Mouse (Mus musculus): ENCODE measurements around the gene Kansl3. TPM values are rescaled to one million over a fixed set of nuclear protein-coding genes. Genes with fewer than 3 reads are reported as not detected.
A peak's percentile ranks its signal among the peaks of the same experiment; 100 is the strongest.

The Kansl3 gene
- polyA plus RNA-seq, 1 experiment from 2014 or later, result 10.9 TPM

- Histone ChIP-seq H3K27ac (no peak overlapping the region), H3K36me3 (no peaks in the 10 kb centered on the region), H3K4me3 (replicated peaks) (no peak overlapping the region), H3K27me3 (no peaks in the 10 kb centered on the region), H3K4me1 (replicated peaks) (no peaks in the 10 kb centered on the region), H3K9ac (no peak overlapping the region), H3K9me3 (replicated peaks) (no peaks in the 10 kb centered on the region), H3K4me2 (no peak overlapping the region)
- DNase-seq (no peak), ATAC-seq (ENCODE audit: low read depth) (no peak)
- WGBS (ENCODE audit: insufficient replicate concordance), result 77% methylated on average over 2 of the region's 2 CpGs
Observed at GRCm38 (mm10) chr1:36321164-36321563, 47.8 kb downstream of the Kansl3 start.

- Histone ChIP-seq H3K9ac (no peak overlapping the region), H3K4me1 (replicated peaks) (no peaks in the 10 kb centered on the region), H3K27me3 (peaks cover 4% of the 10 kb centered on the region; the same call in 1 of the 2 replicates), H3K4me2 (no peak overlapping the region), H3K9me3 (replicated peaks) (no peaks in the 10 kb centered on the region), H3K27ac (no peak overlapping the region), H3K4me3 (replicated peaks) (no peak overlapping the region), H3K36me3 (no peaks in the 10 kb centered on the region)
- WGBS (ENCODE audit: insufficient replicate concordance), result 71% methylated on average over 2 of the region's 2 CpGs
- ATAC-seq (ENCODE audit: low read depth), result no peak
- DNase-seq, result no peak
Observed at GRCm38 (mm10) chr1:36315776-36316100, 53.2 kb downstream of the Kansl3 start.

DNA sequence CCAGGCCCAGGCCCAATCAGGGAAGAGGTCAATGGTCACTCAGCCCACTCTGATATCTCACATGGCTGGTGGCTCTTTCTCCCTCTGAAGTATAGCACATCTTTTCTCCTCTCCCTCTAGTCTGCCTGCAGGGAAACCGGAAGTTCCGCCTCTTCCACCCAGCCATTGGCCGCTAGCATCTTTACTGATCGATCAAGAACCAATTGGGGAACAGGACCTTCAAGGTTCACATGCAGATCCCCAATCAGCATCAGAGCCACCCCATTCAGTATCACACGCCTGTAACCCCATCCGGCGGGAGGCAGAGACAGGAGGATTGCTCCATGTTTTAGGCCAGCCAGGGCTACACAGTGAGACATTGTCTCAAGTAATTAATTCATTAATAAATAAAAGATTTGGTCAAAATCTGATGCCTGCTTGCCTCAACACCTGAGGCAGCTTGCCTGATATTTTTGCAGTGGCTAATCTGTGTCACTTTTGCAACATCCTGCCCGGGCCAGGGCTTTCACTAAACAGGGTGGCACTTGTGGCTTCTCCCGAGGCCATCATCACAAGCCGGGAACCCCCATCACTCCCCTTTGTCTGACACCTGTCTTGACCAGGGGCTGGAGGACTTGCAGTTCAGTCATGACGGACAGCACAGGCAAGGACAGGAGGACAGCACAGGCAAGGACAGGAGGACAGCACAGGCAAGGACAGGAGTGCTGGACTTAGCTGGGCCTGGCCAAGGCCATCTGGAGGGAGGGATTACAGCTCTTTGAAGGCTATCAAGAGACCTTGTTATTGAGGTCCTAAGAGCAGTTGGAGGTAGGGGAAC, 53.8 kb downstream of the Kansl3 start:
- Histone ChIP-seq H3K4me2 (no peak overlapping the region), H3K9me3 (replicated peaks) (no peaks in the 10 kb centered on the region), H3K4me3 (replicated peaks) (no peak overlapping the region), H3K4me1 (replicated peaks) (peaks cover 2% of the 10 kb centered on the region; the same call in 1 of the 2 replicates), H3K27ac (no peak overlapping the region), H3K9ac (no peak overlapping the region), H3K27me3 (peaks cover 7% of the 10 kb centered on the region), H3K36me3 (no peaks in the 10 kb centered on the region)
- DNase-seq (peak; percentile 23), ATAC-seq (ENCODE audit: low read depth) (peak; percentile 45; the same call in 1 of the 2 replicates)
- 69% methylated on average over 11 of the region's 11 CpGs for WGBS (ENCODE audit: insufficient replicate concordance)

DNA sequence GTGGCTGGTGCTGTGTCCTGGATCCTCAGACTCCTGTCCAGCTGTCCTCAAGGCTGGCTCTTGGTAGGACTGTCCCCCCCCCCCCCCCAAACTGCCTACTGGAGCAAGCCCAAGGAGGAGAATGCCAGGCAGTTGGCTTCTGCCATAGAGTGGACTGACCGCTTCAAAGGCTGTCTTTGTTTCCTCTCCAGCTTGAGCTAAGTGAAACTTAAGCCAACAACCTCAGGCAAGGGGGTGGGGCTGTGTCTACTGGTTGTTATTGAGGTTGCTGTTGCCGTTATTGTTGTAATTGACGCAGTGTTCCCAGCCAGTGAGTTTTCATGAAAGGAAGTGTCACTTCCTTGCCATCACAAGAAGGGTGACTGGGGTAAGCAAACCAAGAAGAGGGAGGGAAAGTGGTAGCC, 59.5 kb downstream of the Kansl3 start:
- H3K27me3 ChIP-seq, result peaks cover 41% of the 10 kb centered on the region
- H3K4me1 ChIP-seq (replicated peaks), result peaks cover 23% of the 10 kb centered on the region
- no peak for DNase-seq
- H3K36me3 ChIP-seq, result no peaks in the 10 kb centered on the region
- H3K9me3 ChIP-seq (replicated peaks), result no peaks in the 10 kb centered on the region
- no peak overlapping the region for H3K9ac ChIP-seq
- H3K27ac ChIP-seq, result no peak overlapping the region
- peak overlapping the region; percentile 95 for H3K4me2 ChIP-seq
- H3K4me3 ChIP-seq (replicated peaks), result 0 out of 2 replicates have a peak overlapping the region, but pooled peaks have one; percentile 71
- ATAC-seq (ENCODE audit: low read depth), result no peak
- 29% methylated on average over 3 of the region's 3 CpGs for WGBS (ENCODE audit: insufficient replicate concordance)

DNA sequence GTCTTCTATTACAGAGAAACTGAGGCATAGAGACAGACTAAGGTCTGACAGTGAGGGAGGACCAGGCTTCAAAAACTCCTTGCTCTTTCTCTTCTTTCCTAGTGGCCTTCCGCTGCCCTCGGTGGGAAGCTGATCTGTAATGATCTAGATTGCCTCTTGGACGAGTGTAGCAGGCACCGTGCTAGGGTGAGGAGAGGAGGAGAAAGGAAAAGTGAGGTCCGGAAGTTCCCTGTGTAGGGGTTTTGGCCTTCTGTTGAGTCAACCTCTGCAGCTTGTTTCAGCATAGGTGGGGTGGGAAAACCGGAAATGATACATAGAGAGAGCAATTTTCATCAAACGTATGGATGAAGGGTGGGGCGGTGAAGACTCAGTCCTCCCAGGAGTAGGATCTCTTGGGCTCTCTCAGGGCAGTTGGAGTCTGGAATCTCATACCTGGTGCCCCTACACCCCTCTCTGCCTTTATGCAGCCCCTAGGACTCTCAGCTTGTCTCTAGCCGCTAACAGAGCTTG, 60.0 kb downstream of the Kansl3 start:
- peak overlapping the region; percentile 77; the same call in 1 of the 2 replicates for H3K9ac ChIP-seq
- no peaks in the 10 kb centered on the region for H3K9me3 ChIP-seq (replicated peaks)
- peaks cover 23% of the 10 kb centered on the region for H3K4me1 ChIP-seq (replicated peaks)
- H3K36me3 ChIP-seq, result no peaks in the 10 kb centered on the region
- 47% methylated on average over 9 of the region's 9 CpGs for WGBS (ENCODE audit: insufficient replicate concordance)
- no peak for ATAC-seq (ENCODE audit: low read depth)
- peaks cover 46% of the 10 kb centered on the region for H3K27me3 ChIP-seq
- peak overlapping the region; percentile 95 for H3K4me2 ChIP-seq
- peak overlapping the region; percentile 71 for H3K4me3 ChIP-seq (replicated peaks)
- DNase-seq, result no peak
- H3K27ac ChIP-seq, result peak overlapping the region; percentile 76; the same call in 1 of the 2 replicates

- Histone ChIP-seq H3K4me1 (replicated peaks) (peaks cover 23% of the 10 kb centered on the region), H3K9me3 (replicated peaks) (no peaks in the 10 kb centered on the region), H3K9ac (peak overlapping the region; percentile 77), H3K27ac (peak overlapping the region; percentile 76; the same call in 1 of the 2 replicates), H3K4me2 (peak overlapping the region; percentile 95), H3K4me3 (replicated peaks) (peak overlapping the region; percentile 71), H3K27me3 (peaks cover 52% of the 10 kb centered on the region), H3K36me3 (no peaks in the 10 kb centered on the region)
- WGBS (ENCODE audit: insufficient replicate concordance), result 7% methylated on average over 12 of the region's 12 CpGs
- DNase-seq (no peak), ATAC-seq (ENCODE audit: low read depth) (no peak)
Observed at GRCm38 (mm10) chr1:36308451-36308901, 60.5 kb downstream of the Kansl3 start.

DNA sequence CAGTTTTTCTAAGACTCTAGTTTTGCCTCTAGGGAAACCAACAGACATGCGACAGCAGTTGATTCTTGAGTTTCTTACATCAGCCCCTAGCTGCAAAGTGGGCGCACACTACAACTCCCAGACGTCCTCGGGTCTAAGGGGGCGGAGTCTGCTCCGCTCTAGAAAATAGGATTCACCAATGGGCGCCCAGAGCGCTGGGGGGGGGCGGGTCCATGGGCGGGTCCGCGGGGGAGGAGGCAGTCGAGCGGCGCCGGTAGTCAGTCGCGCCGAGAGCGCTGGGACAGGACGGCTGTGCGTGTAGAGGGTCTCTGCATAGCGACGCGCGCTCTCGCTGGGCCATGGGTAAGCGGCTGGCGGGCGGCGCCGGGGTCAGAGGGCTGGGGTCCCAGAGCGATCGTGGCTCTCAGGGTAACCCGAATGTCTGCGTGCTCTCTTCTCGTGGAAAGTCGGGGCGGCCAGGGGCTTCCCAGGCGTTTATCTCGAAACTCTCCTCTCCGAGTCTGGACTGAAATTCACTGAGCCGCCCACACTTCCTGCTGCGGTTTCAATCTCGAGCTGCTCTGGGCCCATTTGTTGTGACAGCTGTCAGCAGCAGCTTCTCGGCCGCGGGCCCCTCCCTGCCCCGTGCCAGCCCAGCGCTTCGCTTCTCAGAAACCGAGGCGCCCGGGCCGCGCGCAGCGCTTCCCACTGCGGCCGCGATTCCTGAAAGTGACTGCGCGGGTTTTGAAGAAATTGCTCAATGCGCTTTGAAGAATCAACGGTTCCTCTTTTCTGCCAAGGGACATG, 61.3 kb downstream of the Kansl3 start, which contains the start of gene Arid5a:
Gene Arid5a, plus strand, starts transcription at position 239 of the 786 bp plus-strand sequence.
- no peaks in the 10 kb centered on the region for H3K9me3 ChIP-seq (replicated peaks)
- peak within 1 kb of the TSS; percentile 71 for H3K4me3 ChIP-seq (replicated peaks)
- peak within 1 kb of the TSS; percentile 76 for H3K27ac ChIP-seq
- peak; percentile 75 for DNase-seq
- peaks cover 26% of the 10 kb centered on the region for H3K4me1 ChIP-seq (replicated peaks)
- under 1% methylated on average over 65 of the region's 65 CpGs for WGBS (ENCODE audit: insufficient replicate concordance)
- H3K4me2 ChIP-seq, result peak within 1 kb of the TSS; percentile 95
- H3K36me3 ChIP-seq, result no peaks in the 10 kb centered on the region
- peak within 1 kb of the TSS; percentile 77 for H3K9ac ChIP-seq
- ATAC-seq (ENCODE audit: low read depth), result peak; percentile 92
- H3K27me3 ChIP-seq, result peaks cover 59% of the 10 kb centered on the region

GRCm38 (mm10) chr1:36307121-36307494, 61.9 kb downstream of the Kansl3 start:
- H3K4me3 ChIP-seq (replicated peaks), result 0 out of 2 replicates have a peak overlapping the region, but pooled peaks have one; percentile 71
- H3K9me3 ChIP-seq (replicated peaks), result no peaks in the 10 kb centered on the region
- H3K27ac ChIP-seq, result no peak overlapping the region
- ATAC-seq (ENCODE audit: low read depth) (no peak), DNase-seq (no peak)
- H3K36me3 ChIP-seq, result no peaks in the 10 kb centered on the region
- H3K9ac ChIP-seq, result no peak overlapping the region
- peaks cover 26% of the 10 kb centered on the region for H3K4me1 ChIP-seq (replicated peaks)
- 28% methylated on average over 7 of the region's 7 CpGs for WGBS (ENCODE audit: insufficient replicate concordance)
- peak overlapping the region; percentile 95 for H3K4me2 ChIP-seq
- H3K27me3 ChIP-seq, result peaks cover 65% of the 10 kb centered on the region

GRCm38 (mm10) chr1:36306120-36306519, 62.9 kb downstream of the Kansl3 start:
- H3K27me3 ChIP-seq, result peaks cover 75% of the 10 kb centered on the region

DNA sequence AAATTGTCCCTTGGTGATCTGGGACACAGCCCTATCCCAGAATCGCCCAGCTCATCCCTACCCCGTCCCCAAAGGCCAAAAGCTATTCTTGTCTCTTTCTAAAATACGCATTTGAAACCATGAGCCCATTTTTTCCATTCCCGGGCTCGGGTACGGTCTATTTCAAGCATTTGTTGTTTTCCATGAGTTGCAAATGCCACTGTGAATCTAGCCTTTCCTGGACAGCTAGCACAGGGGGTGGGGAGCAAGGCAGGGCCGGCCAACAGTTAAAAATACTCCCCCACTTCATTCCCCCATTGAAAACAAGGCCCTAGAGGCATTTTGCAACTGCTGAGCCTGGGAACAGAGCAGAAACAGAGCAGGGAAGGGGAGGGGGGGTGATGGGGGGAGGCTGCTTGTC, 64.2 kb downstream of the Kansl3 start:
- ATAC-seq (ENCODE audit: low read depth) (no peak), DNase-seq (no peak)
- no peaks in the 10 kb centered on the region for H3K36me3 ChIP-seq
- 61% methylated on average over 7 of the region's 7 CpGs for WGBS (ENCODE audit: insufficient replicate concordance)
- no peak overlapping the region for H3K4me3 ChIP-seq (replicated peaks)
- peaks cover 78% of the 10 kb centered on the region for H3K27me3 ChIP-seq
- H3K4me1 ChIP-seq (replicated peaks), result peaks cover 21% of the 10 kb centered on the region
- no peak overlapping the region for H3K9ac ChIP-seq
- H3K4me2 ChIP-seq, result no peak overlapping the region
- no peak overlapping the region for H3K27ac ChIP-seq
- no peaks in the 10 kb centered on the region for H3K9me3 ChIP-seq (replicated peaks)

More at GRCm38 (mm10) chr1:36306120-36306519, 62.9 kb downstream of the Kansl3 start:
- Histone ChIP-seq H3K36me3 (no peaks in the 10 kb centered on the region), H3K4me1 (replicated peaks) (peaks cover 26% of the 10 kb centered on the region), H3K9ac (no peak overlapping the region), H3K27ac (no peak overlapping the region), H3K4me3 (replicated peaks) (no peak overlapping the region), H3K9me3 (replicated peaks) (no peaks in the 10 kb centered on the region), H3K4me2 (no peak overlapping the region)
- 72% methylated on average over 6 of the region's 6 CpGs for WGBS (ENCODE audit: insufficient replicate concordance)
- no peak for ATAC-seq (ENCODE audit: low read depth)
- no peak for DNase-seq
